Mouse (Mus musculus) heart, adult 2 months (tissue): ENCODE data around the gene Usp39.

Experiments
- CTCF ChIP-seq: fragments of 200-600 bp; IDR thresholded peaks from 2 replicates; pipeline ENCODE4 v1.8.1; 2022; ENCODE audit warnings: antibody characterized with exemption, mild to moderate bottlenecking, moderate library complexity
- EP300 ChIP-seq: fragments of 200-500 bp; IDR thresholded peaks from 2 replicates; pipeline ENCODE4 v1.6.1; 2011; ENCODE audit warnings: low read depth, low read length, control low read depth; ENCODE audit not compliant: insufficient read depth
- POLR2A ChIP-seq: fragments of 200-500 bp; IDR thresholded peaks from 2 replicates; pipeline ENCODE4 v1.6.1; 2011; ENCODE audit warnings: mild to moderate bottlenecking, low read depth, low read length, control low read depth; ENCODE audit not compliant: insufficient read depth

DNA sequence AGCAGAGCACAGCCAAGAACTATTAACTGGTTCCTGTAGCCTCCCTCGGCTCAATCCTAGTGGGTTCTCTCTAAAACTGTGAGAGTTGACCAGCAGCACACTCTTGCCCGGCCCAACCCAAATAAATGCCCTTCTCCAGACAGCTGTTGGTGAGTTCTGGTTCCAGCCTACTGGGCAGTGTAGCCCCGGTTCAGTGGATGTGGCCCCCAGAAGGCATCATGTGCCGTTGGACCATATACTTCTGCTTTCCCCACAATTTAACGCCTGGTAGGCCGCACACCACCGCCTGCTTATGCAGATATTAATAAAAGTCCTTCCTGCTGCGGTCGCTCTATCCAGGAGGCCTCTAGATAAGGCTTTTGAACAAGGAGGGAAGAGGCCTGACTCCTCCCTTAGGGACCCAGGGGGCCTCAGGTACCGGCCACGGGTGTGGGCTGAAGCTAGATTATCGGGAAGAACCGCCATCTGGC, 44.5 kb upstream of the Usp39 start:
- no peak for TF ChIP-seq POLR2A
- TF ChIP-seq CTCF = no peak
- TF ChIP-seq EP300 = no peak
